Mouse (Mus musculus) gastrocnemius, adult 18-20 months (tissue): ENCODE results near the gene Grb2. TPM values are rescaled to one million over a fixed set of nuclear protein-coding genes. Genes with fewer than 3 reads are reported as not detected.
"Not testable (repeated sequence)": the region's sequence is repeated elsewhere in the genome, so short reads cannot be mapped to it uniquely, and the experiment has no call there.

Source experiments
- DNase-seq: peaks from one replicate; pipeline ENCODE4 v3.0.0; 2021; ENCODE audit warnings: low spot score
- total RNA-seq, 2 experiments: library from RNA; stranded (reverse); gene quantifications; 2 replicates each; pipeline ENCODE4 v1.2.3; 2021

The Grb2 gene
- total RNA-seq, 2 experiments from 2014 or later, result 63.9 to 66.6 TPM

DNA sequence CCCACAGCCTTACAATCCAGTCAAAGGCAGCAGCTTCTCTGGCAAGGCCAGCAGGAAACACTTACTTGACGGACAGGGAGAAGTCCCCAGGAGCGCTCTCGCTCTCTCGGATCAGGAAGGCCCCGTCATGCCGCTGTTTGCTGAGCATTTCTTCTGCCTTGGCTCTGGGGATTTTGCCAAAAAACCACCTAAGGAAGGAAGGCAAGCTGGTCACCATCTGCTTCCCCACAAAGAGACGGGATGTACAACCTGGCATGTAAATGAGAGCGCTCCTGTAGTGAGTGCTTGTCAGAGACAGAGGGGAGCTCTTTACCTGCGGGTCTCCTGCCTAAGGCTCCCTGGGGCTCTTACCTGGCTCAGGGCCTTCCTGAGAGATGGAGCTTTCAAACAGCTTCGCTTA, 58.7 kb downstream of the Grb2 start:
- no peak for DNase-seq

GRCm38 (mm10) chr11:115647459-115647858, 60.9 kb downstream of the Grb2 start:
- DNase-seq, result peak; percentile 65

DNA sequence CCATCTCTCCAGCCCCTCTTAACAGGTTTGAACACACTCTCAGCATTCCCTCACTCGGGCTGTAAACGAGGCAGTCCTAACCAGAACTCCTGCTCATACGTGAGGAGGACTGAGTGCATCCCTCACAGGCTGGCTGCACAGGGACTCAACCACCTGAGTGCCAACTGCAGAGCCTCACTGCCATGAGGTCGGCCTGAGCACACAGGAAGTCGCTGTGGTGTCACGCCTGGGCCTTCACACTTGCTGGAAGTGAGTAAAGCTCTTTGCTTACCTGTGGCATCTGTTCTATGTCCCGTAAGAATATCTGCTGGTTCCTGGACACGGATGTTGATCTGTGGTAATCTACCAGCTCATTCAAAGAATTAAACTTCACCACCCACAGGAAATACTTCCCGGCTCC, 62.0 kb downstream of the Grb2 start:
- DNase-seq, result no peak

- DNase-seq, result not testable (repeated sequence)
These were observed 62.9 kb downstream of the Grb2 start for GRCm38 (mm10) chr11:115645498-115645897.

GRCm38 (mm10) chr11:115644308-115644707, 64.1 kb downstream of the Grb2 start:
- DNase-seq, result no peak

DNA sequence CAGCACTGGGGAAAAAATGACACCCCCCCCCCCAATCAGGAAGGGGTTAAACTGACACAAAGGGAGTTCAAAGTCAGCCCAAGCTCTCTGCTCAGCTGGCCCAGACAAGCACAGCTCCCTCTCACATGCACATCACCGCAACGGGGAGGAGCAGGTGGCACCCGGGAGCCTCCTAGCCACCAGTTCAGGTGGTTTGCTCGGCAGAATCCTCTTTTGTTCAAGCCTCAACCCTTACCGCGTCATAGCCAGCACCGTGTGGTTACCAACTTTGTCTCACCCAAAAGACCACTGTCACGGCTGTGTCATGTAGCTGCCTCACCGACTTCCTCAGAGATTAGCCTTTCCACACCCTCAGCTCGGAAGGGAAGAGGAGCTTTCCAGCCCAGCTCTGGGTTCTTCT, 65.1 kb downstream of the Grb2 start:
- no peak for DNase-seq

DNA sequence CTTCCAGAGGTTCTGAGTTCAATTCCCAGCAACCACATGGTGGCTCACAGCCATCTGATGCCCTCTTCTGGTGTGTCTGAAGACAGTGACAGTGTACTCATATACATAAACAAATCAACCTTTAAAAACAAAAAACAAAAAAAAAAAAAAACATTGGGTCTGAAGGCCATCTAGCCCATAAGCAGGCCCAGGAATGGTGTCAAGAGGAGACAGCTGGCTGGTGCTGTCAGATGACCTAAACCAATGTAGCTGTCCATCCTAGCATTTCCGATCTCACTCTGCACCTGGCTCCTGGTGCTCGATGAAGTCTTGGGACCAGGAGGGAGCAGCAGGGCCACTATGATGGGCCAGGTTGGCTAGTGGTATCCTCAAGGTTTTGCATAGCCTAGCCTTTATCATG, 65.7 kb downstream of the Grb2 start:
- DNase-seq, result no peak

DNA sequence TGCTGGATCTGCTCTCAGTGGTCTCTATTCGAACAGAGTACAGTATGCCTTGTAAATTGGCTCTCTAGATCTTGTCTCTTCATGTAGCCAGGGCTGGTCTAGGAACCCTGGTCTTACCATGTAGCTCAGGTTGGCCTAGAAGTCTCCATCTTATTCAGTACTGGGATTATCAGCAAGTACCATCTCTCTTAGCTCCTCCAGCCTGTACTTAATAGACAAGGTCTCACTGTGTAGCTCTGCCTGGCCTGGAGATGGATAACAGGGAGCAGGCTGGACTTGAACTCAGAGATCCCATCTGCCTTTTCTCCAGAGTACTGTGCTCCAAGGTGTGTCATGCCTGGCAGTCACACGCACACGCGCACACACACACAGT, 66.7 kb downstream of the Grb2 start:
- DNase-seq, result no peak

GRCm38 (mm10) chr11:115640978-115641663, 67.3 kb downstream of the Grb2 start:
- DNase-seq, result no peak

DNA sequence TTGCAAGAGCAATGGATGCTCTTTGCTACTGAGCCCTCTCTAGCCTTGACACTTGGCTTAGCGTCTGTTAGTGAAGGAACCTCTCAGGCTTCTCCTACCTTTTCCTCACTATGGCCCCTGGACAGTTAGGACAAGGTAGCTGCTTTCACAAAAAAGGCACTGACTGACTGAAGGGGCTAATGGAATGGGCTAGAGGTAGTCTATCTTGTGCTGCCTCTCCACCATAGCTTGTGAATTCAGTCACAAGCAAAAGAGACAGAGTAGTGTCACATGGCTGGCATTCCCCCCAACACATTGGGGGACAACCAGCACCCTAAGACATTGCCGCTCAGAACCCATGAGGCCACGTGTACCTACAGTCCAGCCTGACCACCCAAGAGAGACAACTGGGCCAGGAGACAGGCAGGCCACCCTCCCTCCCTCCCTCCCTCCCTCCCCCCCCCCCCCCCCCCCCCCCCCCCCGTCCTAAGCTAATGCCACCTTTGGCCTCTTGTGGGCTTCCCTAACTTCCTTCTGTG, 68.0 kb downstream of the Grb2 start:
- no peak for DNase-seq

DNA sequence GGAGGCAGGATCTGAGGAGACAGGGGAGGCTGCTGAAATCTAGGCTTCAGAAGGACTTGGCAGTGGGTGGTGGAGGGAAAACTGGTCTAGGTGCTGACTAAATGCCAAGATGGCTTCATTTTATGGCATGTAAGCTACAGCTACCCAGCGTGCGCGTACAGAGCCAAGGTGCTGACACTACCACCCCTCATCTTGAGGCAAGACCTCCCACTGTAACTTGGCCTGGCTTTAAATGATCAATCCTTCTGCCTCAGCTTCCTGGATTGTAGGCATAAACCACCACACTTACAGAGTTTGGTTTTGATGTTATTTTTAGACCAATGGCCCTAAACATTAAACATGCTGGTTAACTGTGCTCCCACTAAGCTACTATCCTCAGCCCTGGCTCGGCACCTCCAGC, 68.9 kb downstream of the Grb2 start:
- DNase-seq, result no peak

DNA sequence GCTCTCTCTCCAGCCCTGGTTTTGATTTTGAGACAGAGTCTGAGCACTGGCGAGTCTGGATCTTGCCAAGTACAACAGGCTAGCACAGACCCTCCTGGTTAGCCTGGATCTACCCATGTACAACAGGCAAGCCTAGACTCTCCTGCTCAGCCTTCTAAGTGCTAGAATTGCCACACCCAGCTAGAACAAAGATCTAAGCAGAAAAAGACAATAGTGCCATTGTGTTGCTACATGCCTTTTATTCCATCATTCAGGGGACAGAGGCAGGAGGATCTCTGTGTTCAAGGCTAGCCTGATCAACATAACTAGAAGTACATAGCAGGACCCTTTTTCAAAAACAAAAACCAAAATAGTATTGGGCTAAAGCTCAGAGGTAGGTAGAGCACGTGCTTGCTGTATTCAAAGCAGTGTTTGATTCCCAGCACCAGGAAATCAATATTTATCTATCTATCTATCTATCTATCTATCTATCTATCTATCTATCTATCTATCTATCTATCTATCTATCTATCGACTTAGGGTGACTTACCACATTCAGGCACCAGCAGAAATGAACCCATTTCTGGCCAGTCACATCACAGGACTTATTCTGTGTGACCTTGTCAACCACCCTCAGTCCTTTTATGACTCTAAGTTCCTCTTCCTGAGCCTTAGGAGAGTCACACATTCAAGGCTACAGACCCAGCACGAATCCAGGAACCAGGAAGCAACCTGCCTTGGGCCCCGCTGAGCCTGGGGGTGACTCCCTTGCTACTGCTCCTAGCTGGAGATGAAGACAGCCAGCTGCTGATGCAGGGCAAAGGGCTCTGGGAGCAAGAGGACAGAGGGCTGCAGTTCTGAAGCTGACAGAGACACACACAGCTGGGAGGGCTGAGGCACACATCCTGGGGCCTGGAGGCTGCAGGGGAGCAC, 69.6 kb downstream of the Grb2 start:
- no peak for DNase-seq

- DNase-seq, result no peak
These were observed 71.4 kb downstream of the Grb2 start for GRCm38 (mm10) chr11:115636960-115637359.

DNA sequence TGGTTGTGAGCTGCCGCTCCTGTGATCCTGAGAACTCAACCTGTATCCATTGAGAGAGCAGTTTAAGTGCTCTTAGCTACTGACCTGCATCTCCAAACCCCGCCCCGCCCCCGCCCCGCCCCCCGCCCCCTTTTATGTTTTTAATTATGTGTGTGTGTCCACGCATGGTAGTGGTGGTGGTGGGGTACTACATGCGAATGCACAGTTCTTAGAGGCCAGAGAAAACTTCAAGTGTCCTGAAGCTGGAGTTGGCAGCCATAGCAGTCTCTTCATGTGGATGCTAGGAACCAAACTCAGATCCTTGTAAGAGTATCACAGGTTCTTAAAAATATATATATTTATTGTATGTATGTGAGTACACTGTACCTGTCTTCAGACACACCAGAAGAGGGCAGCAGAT, 72.9 kb downstream of the Grb2 start:
- DNase-seq, result no peak

DNA sequence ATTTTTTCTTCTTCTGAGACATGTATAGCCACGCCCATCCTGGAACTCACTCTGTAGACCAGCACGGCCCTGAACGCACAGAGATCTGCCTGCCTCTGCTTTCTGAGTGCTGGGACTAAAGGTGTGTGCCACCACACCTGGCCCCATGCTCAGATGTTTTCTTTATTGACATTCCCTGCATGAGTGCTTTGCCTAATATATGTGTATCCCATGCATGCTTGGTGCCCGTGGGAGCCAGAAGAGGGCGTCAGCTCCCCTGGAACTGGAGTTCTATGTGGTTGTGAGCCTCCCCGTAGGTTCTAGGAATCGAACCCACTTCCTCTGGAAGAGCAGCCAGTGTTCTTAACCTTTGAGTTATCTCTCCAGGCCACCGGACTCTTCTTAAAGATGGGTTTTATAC, 73.4 kb downstream of the Grb2 start:
- no peak for DNase-seq

DNA sequence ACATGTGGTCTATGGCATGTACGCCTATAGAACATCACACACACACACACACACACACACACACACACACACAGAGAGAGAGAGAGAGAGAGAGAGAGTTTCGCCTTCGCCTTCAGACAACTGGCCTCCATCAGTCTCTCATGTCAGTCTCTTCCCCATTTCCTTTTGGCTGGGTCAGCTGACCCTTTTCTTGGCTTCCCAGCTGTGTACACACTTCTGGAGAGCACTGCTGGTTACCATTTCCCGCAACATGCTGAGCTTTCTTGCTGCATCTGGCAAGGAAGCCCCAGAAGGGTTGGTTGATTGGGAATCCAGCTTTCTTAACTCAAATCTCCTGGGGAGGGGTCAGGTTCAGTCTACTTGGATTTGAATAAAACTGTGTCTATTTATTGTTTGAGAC, 74.3 kb downstream of the Grb2 start:
- no peak for DNase-seq

GRCm38 (mm10) chr11:115632862-115633261, 75.5 kb downstream of the Grb2 start:
- no peak for DNase-seq

- no peak for DNase-seq
These were observed 76.2 kb downstream of the Grb2 start for GRCm38 (mm10) chr11:115632247-115632646.

DNA sequence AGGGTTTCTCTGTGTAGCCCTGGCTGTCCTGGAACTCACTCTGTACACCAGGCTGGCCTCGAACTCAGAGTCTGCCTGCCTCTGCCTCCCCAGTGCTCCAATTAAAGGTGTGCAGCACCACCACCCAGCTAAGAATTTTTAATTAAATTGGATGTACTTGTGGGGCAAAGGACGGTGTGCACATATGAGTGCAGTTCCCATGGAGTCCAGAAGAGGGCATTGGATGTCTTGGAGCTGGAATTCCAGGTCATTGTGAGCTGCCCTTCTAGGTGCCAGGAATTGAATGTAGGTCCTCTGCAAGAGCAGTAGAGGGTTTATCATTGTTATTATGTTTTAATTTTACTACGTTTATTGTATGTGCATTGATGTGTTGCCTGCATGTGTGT, 76.9 kb downstream of the Grb2 start:
- DNase-seq, result peak; percentile 56

DNA sequence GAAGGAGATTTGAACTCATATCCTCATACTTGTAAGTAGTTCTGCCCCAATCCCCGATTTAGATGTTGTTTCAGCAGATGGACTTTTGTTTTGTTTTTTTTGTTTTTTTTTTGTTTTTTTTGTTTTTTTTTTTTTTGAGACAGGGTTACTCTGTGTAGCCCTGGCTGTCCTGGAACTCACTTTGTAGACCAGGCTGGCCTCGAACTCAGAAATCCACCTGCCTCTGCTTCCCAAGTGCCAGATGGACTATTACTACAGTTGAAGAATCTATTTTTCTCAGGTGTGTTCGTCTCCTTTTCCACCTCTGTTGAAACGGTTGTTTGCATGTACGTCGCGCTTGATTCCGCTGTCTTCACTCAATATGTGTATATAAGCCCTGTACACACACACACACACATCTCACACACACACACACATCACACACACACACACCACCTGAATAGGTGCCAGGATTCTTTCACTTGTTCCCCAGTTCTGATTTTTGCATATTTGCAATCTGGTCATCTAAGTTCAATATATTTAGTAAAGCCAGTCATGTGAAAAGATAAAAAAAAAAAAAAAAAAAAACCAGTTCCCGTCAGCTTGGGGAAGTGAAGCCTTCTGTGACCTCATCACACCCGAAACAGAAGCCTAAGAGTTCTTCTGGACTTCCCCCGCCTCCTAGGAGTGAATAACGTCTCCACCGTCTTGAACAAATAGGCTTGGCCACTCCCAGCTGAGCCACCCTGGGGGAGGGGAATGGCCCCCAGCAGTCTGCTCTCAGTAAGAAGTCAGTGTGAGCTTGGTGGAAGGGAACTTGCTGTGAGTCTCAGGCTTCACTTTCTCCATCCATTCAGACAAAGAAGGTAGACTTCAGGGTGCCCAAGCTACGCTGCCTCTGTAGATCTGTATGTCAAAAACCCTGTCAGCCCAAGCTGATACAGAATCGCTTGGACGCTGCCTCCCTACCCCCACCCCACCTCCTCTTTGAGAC, 77.6 kb downstream of the Grb2 start:
- no peak for DNase-seq

GRCm38 (mm10) chr11:115629734-115630531, 78.5 kb downstream of the Grb2 start:
- no peak for DNase-seq
